Mouse (Mus musculus) spleen, postnatal 14 days (tissue): ENCODE measurements around the gene Slc13a3.

ENCODE experiments used
- DNase-seq, 2 experiments: peaks; one replicate each; pipeline ENCODE4 v3.0.0; 2021 to 2022; ENCODE audit warnings: low spot score in 2 of 2

The Slc13a3 gene

DNA sequence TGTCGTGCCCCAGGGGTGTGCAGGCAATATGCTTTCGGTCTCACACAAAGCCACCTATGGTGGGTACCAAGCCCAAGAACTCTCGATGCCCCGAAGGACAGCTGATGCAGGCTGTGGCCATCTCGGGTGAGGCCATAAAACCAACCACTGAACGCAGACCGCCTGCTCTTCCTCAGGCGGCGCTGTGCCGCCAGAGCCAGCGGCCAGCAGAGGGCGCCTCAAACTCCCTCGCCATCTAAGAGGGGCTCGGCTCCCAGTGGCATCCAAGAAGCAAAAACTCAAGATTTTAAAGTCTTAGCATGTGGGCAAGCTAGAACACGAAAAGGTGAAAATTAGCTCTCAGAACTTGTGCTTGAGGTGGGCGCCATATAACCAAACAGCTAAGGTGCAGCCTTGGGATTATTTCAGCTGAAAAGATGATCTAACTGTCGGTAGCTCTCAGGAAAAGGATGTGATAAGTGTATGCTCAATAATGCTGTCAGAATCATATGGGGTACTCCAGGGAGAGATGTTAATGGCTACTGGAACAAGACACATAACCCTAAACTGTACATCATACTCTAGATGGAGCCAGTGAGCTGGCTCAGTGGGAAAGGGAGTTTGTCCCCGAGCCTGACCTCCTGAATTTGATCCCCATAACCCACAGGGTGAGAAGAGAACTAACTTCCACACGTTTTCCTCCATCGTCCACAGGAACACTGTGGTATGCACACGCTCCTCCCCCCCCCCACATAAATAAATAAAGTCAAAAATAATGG is 108.5 kb downstream of the Slc13a3 start:
- peak in 1 of 2 experiments; percentile 25 for DNase-seq

DNA sequence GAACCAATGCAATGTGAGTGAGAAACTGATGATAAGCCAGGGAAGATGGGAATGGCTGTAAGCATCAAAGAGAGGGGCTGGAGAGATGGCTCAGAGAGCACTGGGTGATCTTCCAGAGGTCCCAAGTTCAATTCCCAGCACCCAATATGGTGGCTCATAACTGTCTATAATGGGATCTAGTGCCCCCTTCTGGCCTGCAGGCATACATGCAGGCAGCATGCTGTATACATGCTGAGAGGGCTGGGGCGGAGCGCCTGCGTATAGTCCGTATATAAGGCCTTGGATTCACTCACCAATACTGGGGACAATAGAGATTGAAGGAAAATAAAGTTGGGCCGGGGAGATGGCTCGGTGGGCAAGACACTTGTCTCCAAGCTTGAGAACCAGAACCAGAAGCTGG is 109.7 kb downstream of the Slc13a3 start:
- DNase-seq = no peak

DNA sequence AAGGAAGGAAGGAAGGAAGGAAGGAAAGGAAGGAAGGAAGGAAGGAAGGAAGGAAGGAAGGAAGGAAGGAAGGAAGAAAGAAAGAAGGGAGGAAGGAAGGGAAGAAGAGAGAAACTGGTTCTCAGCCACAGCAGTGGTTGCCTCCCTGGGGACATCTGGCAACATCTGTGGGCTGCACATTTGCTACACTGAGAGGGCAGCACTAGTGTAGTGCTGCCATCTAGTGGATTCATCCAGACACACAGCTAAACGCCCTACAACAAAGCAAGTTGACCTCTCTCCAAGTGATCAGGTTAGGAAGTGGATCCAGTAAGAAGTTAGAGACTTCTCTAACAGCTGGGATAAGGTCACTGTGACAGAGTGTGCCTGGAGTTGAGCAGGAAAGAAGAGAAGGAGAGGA is 112.2 kb downstream of the Slc13a3 start:
- peak in 1 of 2 experiments; percentile 19 for DNase-seq
